8 mouse cellular contexts compared by ENCODE assay signal in genomic region chr16:35111143-35111620, GRCm38 (mm10). TPM values are rescaled to one million over a fixed set of nuclear protein-coding genes. Genes with fewer than 3 reads are reported as not detected.
DNase-seq lines count a peak whose midpoint lies in the region; ATAC-seq and TF ChIP-seq lines count a peak whose summit lies in the region.

No protein-coding gene starts in this region.

- intact Hi-C loops in left cerebral cortex, postnatal 25 days (cut with DNase I) = loop anchor here (5.0 kb wide), 1 partner anchor 46 kb away; no protein-coding TSS in a partner anchor

- peak overlapping the region; percentile 69 for H3K4me3 ChIP-seq in megakaryocyte, embryonic 14.5 days (replicated peaks)
- no peak overlapping the region for H3K4me3 ChIP-seq in forebrain, embryonic 13.5 days
- no peak overlapping the region for H3K4me3 ChIP-seq in small intestine, adult 2 months (ENCODE audit: low read depth, low read length)

- ATAC-seq in megakaryocyte, adult 5-6 weeks (ENCODE audit: poor library complexity, severe bottlenecking) = no peak
- peak; percentile 58 for ATAC-seq in forebrain, embryonic 13.5 days

- H3K4me1 ChIP-seq in megakaryocyte, embryonic 14.5 days = peaks cover 47% of the 10 kb centered on the region
- H3K4me1 ChIP-seq in forebrain, embryonic 13.5 days = peaks cover 15% of the 10 kb centered on the region
- no peaks in the 10 kb centered on the region for H3K4me1 ChIP-seq in small intestine, adult 2 months (ENCODE audit: control insufficient read depth, insufficient read depth, insufficient read length, low read length)

- TF ChIP-seq POLR2A in small intestine, adult 2 months (IDR thresholded peaks at IDR 0.05; ENCODE audit: low read depth, low read length) = no peak

- H3K27me3 ChIP-seq in megakaryocyte, embryonic 14.5 days (replicated peaks) = no peaks in the 10 kb centered on the region
- no peaks in the 10 kb centered on the region for H3K27me3 ChIP-seq in forebrain, embryonic 13.5 days
- H3K27me3 ChIP-seq in small intestine, adult 2 months (ENCODE audit: control insufficient read depth, insufficient read depth, low read length) = no peaks in the 10 kb centered on the region

- H3K9ac ChIP-seq in forebrain, embryonic 13.5 days = peak overlapping the region; percentile 31; the same call in 1 of the 2 replicates

- WGBS in forebrain, embryonic 13.5 days = 62% methylated on average over 8 of the region's 8 CpGs
- 68% methylated on average over 8 of the region's 8 CpGs for WGBS in small intestine, adult 2 months

- peaks cover 26% of the 10 kb centered on the region for H3K36me3 ChIP-seq in megakaryocyte, embryonic 14.5 days (replicated peaks; ENCODE audit: low read length)
- H3K36me3 ChIP-seq in forebrain, embryonic 13.5 days (ENCODE audit: poor library complexity, severe bottlenecking) = peaks cover 10% of the 10 kb centered on the region
- peaks cover 5% of the 10 kb centered on the region for H3K36me3 ChIP-seq in small intestine, adult 2 months (ENCODE audit: control insufficient read depth, insufficient read depth, low read length)

- TF ChIP-seq CTCF in small intestine, adult 2 months (IDR thresholded peaks at IDR 0.05; ENCODE audit: extremely low read depth, insufficient read length, insufficient replicate concordance, low read depth, low read length) = peak; percentile 20; the same call in 1 of the 2 replicates

- H3K9me3 ChIP-seq in megakaryocyte, embryonic 14.5 days = no peaks in the 10 kb centered on the region
- no peaks in the 10 kb centered on the region for H3K9me3 ChIP-seq in forebrain, embryonic 13.5 days (replicated peaks)

- peak; percentile 34 for DNase-seq in embryo, embryonic 11 days
- DNase-seq in embryo, embryonic 10 days (ENCODE audit: low spot score) = no peak
- DNase-seq in left cerebral cortex, postnatal 25 days (ENCODE audit: low spot score in 2 of 2) = peak; percentile 23 to 38
- DNase-seq in ovary, adult 18-20 months (ENCODE audit: low spot score) = no peak

- no peak overlapping the region for H3K4me2 ChIP-seq in forebrain, embryonic 13.5 days

- no peak overlapping the region for H3K27ac ChIP-seq in forebrain, embryonic 13.5 days
- H3K27ac ChIP-seq in small intestine, adult 2 months (ENCODE audit: insufficient read depth, low read depth, low read length) = peak overlapping the region; percentile 27; the same call in 1 of the 2 replicates

RNA-seq across cellular contexts. Expression of gene Adcy5, which starts 43.5 kb away (rescaled TPM):
- 3.9 and 4.7 TPM in 2 replicates for polyA plus RNA-seq in megakaryocyte, embryonic 14.5 days (2012; ENCODE audit: insufficient read depth, low replicate concordance)
- not detected in 2 replicates for total RNA-seq in megakaryocyte, adult 5-6 weeks (2015)
- not detected in 2 replicates for total RNA-seq in megakaryocyte, adult 5-6 weeks (2017)
- polyA plus RNA-seq in forebrain, embryonic 13.5 days (2015; fragmentation: Nextera tagmentation; extraction: Ambion mirVana) = 2.6 and 3.4 TPM in 2 replicates
- total RNA-seq in left cerebral cortex, postnatal 25 days (2021) = 100 to 1,000 TPM in 1 of 2 experiments, 10 to 100 TPM in 1; 96.4 to 179 TPM
- 12.3 and 13.0 TPM in 2 replicates for polyA plus RNA-seq in small intestine, adult 2 months (2012; rRNA removed)

Comparison
In these comparisons a context has a peak if more than half of its experiments do, and no peak if none do; other contexts are left out.
1. DNase-seq: peak in embryo, embryonic 11 days (single experiment) and left cerebral cortex, postnatal 25 days (2 of 2); none in embryo, embryonic 10 days (single experiment) and ovary, adult 18-20 months (single experiment).